10 mouse cellular contexts compared by ENCODE assay signal in the genomic region with DNA sequence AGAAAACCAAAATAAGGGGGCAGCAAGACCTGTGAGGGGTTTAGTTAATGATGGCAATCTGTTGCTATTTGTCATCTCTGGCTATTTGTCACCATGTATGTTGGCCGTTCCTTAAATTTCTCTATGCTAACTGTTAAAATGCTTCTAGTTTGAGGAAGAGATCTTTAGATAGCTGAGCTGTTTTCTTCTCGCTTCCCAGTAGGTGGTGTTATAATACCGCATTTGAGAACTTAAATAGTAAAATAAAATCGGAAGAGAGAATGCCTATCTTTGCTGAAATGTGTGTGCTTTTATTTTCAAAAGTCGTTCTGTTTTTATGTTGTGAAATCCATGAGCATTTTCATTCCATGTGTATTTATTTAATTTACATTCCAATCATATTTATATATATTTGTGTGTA.
DNase-seq lines count a peak whose midpoint lies in the region; ATAC-seq and TF ChIP-seq lines count a peak whose summit lies in the region.
"Had no signal": no experiment of that assay in that cellular context is flagged by ENCODE, and none has a peak within 500 bp of the region (broad histone marks: within the 10 kb centered on the region; RNA-seq: fewer than 3 reads in every experiment).

No protein-coding gene starts in this region.

- no peak overlapping the region for H3K4me3 ChIP-seq in left cerebral cortex, adult 2 months
- H3K4me3 ChIP-seq in hindbrain, embryonic 14.5 days (replicated peaks; ENCODE audit: low read length), result no peak overlapping the region
- no peak overlapping the region for H3K4me3 ChIP-seq in heart, embryonic 12.5 days
- H3K4me3 ChIP-seq: erythroblast, embryonic 14.5 days; limb, embryonic 10.5 days had no signal

- H3K27me3 ChIP-seq in hindbrain, embryonic 14.5 days (ENCODE audit: control insufficient read depth, insufficient read depth, low read length), result no peaks in the 10 kb centered on the region
- no peaks in the 10 kb centered on the region for H3K27me3 ChIP-seq in heart, embryonic 12.5 days (replicated peaks)

- no peak overlapping the region for H3K27ac ChIP-seq in left cerebral cortex, adult 2 months
- no peak overlapping the region for H3K27ac ChIP-seq in hindbrain, embryonic 14.5 days
- no peak overlapping the region for H3K27ac ChIP-seq in heart, embryonic 12.5 days (ENCODE audit: poor library complexity, severe bottlenecking)
- H3K27ac ChIP-seq: limb, embryonic 10.5 days had no signal

- peak; percentile 75 for TF ChIP-seq CTCF in left cerebral cortex, adult 2 months (IDR thresholded peaks at IDR 0.05)

- no peak overlapping the region for H3K4me2 ChIP-seq in hindbrain, embryonic 14.5 days (replicated peaks)
- no peak overlapping the region for H3K4me2 ChIP-seq in heart, embryonic 12.5 days

- H3K36me3 ChIP-seq in hindbrain, embryonic 14.5 days (replicated peaks; ENCODE audit: control insufficient read depth, insufficient read depth), result no peaks in the 10 kb centered on the region
- H3K36me3 ChIP-seq in heart, embryonic 12.5 days, result no peaks in the 10 kb centered on the region
- H3K36me3 ChIP-seq: limb, embryonic 10.5 days had no signal

- no peak for DNase-seq in left cerebral cortex, adult 2 months (ENCODE audit: extremely low spot score in 1 of 2, low spot score in 2 of 2)
- DNase-seq in left cerebral cortex, postnatal 36 days (ENCODE audit: low spot score in 2 of 2), result no peak
- DNase-seq in brain, embryonic 18.5 days (ENCODE audit: low read depth, low spot score), result peak; percentile 66
- peak; percentile 89 for DNase-seq in hindbrain, embryonic 14.5 days (ENCODE audit: low spot score)
- DNase-seq in retina, postnatal 1 day, result peak; percentile 53
- DNase-seq in spleen, adult 12 weeks (ENCODE audit: low spot score), result no peak
- DNase-seq: adrenal gland, adult 2 months had no signal

- WGBS in hindbrain, embryonic 14.5 days, result 26% methylated on average over 5 of the region's 5 CpGs
- 36% methylated on average over 5 of the region's 5 CpGs for WGBS in heart, embryonic 12.5 days

- H3K9ac ChIP-seq in hindbrain, embryonic 14.5 days, result no peak overlapping the region
- no peak overlapping the region for H3K9ac ChIP-seq in heart, embryonic 12.5 days

- H3K9me3 ChIP-seq in hindbrain, embryonic 14.5 days (ENCODE audit: control insufficient read depth, low read length), result no peaks in the 10 kb centered on the region
- H3K9me3 ChIP-seq in heart, embryonic 12.5 days (replicated peaks), result no peaks in the 10 kb centered on the region
- H3K9me3 ChIP-seq: limb, embryonic 10.5 days had no signal

- no peak for ATAC-seq in hindbrain, embryonic 14.5 days (ENCODE audit: low FRiP score)
- no peak for ATAC-seq in heart, embryonic 12.5 days (ENCODE audit: insufficient number of reproducible peaks, low FRiP score)

- intact Hi-C loops in left cerebral cortex, adult 2 months (cut with DNase I), result loop anchor here (5.0 to 10.0 kb wide), 5 partner anchors 314 to 1506 kb away; no protein-coding TSS in a partner anchor
- intact Hi-C loops in left cerebral cortex, postnatal 36 days (cut with DNase I), result loop anchor here (5.0 kb wide), 1 partner anchor 1029 kb away; no protein-coding TSS in a partner anchor

- 0 out of 2 replicates have a peak, but pooled peaks cover 4% of the 10 kb centered on the region for H3K4me1 ChIP-seq in hindbrain, embryonic 14.5 days (replicated peaks; ENCODE audit: control insufficient read depth, insufficient read depth, low read length)
- no peaks in the 10 kb centered on the region for H3K4me1 ChIP-seq in heart, embryonic 12.5 days (replicated peaks)
- H3K4me1 ChIP-seq: limb, embryonic 10.5 days had no signal

Comparison
In these comparisons a context has a peak if more than half of its experiments do, and no peak if none do; other contexts are left out.
1. DNase-seq: peak in brain, embryonic 18.5 days (single experiment), hindbrain, embryonic 14.5 days (single experiment) and retina, postnatal 1 day (single experiment); none in left cerebral cortex, adult 2 months (0 of 2), left cerebral cortex, postnatal 36 days (0 of 2) and spleen, adult 12 weeks (single experiment).